Mouse (Mus musculus): ENCODE measurements around the gene 1700037H04Rik.

DNA sequence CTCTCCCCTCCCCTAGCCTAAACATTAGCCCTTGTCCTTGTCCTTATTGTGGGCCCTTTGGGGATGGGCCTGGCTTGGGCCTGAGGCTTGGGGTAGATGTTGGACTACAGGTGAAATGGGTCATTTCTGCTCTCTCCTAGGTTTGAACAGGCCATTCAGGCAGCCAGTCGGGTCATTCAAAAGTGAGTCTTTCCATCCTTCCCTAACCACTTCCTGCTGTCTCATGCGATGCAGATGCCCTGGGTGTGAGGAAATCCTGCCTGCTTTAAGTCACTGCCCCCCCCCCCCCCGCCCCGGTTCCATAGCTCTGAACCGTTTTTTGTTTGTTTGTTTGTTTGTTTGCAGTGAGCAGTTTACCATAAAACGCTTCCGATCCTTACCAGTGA lies 31.1 kb upstream of the 1700037H04Rik start:
- TF ChIP-seq POLR2A (IDR thresholded peaks at IDR 0.05; ENCODE audit: borderline replicate concordance, extremely low read depth, low read depth, low read length) (no peak), CTCF (IDR thresholded peaks at IDR 0.05; ENCODE audit: insufficient read depth, low read length) (no peak)

Data from lung, adult 2 months (tissue).